Mouse (Mus musculus): ENCODE measurements around the gene AC124502.3. TPM values are rescaled to one million over a fixed set of nuclear protein-coding genes. Genes with fewer than 3 reads are reported as not detected.

AC124502.3 gene
- polyA plus RNA-seq, 1 experiment, result 1.1 TPM

GRCm38 (mm10) chr19:5023621-5024479, 14.8 kb upstream of the AC124502.3 start, which contains the start of gene Slc29a2:
Slc29a2 (plus strand) TSS chr19:5023860.
- WGBS, result under 1% methylated on average over 62 of the region's 62 CpGs
- Histone ChIP-seq H3K27ac (ENCODE audit: control insufficient read depth, insufficient read depth, low read length) (peak within 1 kb of the TSS; percentile 14), H3K4me1 (replicated peaks; ENCODE audit: control insufficient read depth, insufficient read depth, low read length) (peaks cover 9% of the 10 kb centered on the region), H3K4me3 (ENCODE audit: control insufficient read depth, insufficient read depth, low read length) (peak within 1 kb of the TSS; percentile 53), H3K27me3 (ENCODE audit: control insufficient read depth, insufficient read depth, low read length) (no peaks in the 10 kb centered on the region), H3K36me3 (ENCODE audit: control insufficient read depth, insufficient read depth, low read length) (no peaks in the 10 kb centered on the region)
- TF ChIP-seq POLR2A (IDR thresholded peaks at IDR 0.05; ENCODE audit: control insufficient read depth, extremely low read depth, insufficient read depth, low read length, poor library complexity) (peak; percentile 43; the same call in 1 of the 2 replicates), CTCF (IDR thresholded peaks at IDR 0.05; ENCODE audit: borderline replicate concordance, control insufficient read depth, extremely low read depth, insufficient read depth, low read length, poor library complexity) (0 out of 2 replicates have a peak, but pooled peaks have one; percentile 38)
- peak; percentile 85 for DNase-seq

- H3K27me3 ChIP-seq (ENCODE audit: control insufficient read depth, insufficient read depth, low read length), result no peaks in the 10 kb centered on the region
- no peak overlapping the region for H3K4me3 ChIP-seq (ENCODE audit: control insufficient read depth, insufficient read depth, low read length)
- DNase-seq, result no peak
- no peaks in the 10 kb centered on the region for H3K36me3 ChIP-seq (ENCODE audit: control insufficient read depth, insufficient read depth, low read length)
- TF ChIP-seq POLR2A (IDR thresholded peaks at IDR 0.05; ENCODE audit: control insufficient read depth, extremely low read depth, insufficient read depth, low read length, poor library complexity), result no peak
- no peak for TF ChIP-seq CTCF (IDR thresholded peaks at IDR 0.05; ENCODE audit: borderline replicate concordance, control insufficient read depth, extremely low read depth, insufficient read depth, low read length, poor library complexity)
- 96% methylated on average over 8 of the region's 8 CpGs for WGBS
- peaks cover 9% of the 10 kb centered on the region for H3K4me1 ChIP-seq (replicated peaks; ENCODE audit: control insufficient read depth, insufficient read depth, low read length)
- no peak overlapping the region for H3K27ac ChIP-seq (ENCODE audit: control insufficient read depth, insufficient read depth, low read length)
Measured at GRCm38 (mm10) chr19:5026111-5026510, 12.6 kb upstream of the AC124502.3 start.

GRCm38 (mm10) chr19:5032686-5033085, 6.0 kb upstream of the AC124502.3 start:
- TF ChIP-seq CTCF (IDR thresholded peaks at IDR 0.05; ENCODE audit: borderline replicate concordance, control insufficient read depth, extremely low read depth, insufficient read depth, low read length, poor library complexity), result no peak

GRCm38 (mm10) chr19:5036577-5036976, 2.1 kb upstream of the AC124502.3 start:
- no peak for TF ChIP-seq CTCF (IDR thresholded peaks at IDR 0.05; ENCODE audit: borderline replicate concordance, control insufficient read depth, extremely low read depth, insufficient read depth, low read length, poor library complexity)
- no peak for TF ChIP-seq POLR2A (IDR thresholded peaks at IDR 0.05; ENCODE audit: control insufficient read depth, extremely low read depth, insufficient read depth, low read length, poor library complexity)
- Histone ChIP-seq H3K4me3 (ENCODE audit: control insufficient read depth, insufficient read depth, low read length) (no peak overlapping the region), H3K36me3 (ENCODE audit: control insufficient read depth, insufficient read depth, low read length) (no peaks in the 10 kb centered on the region), H3K27ac (ENCODE audit: control insufficient read depth, insufficient read depth, low read length) (no peak overlapping the region), H3K4me1 (replicated peaks; ENCODE audit: control insufficient read depth, insufficient read depth, low read length) (peaks cover 19% of the 10 kb centered on the region), H3K27me3 (ENCODE audit: control insufficient read depth, insufficient read depth, low read length) (no peaks in the 10 kb centered on the region)
- DNase-seq, result no peak
- WGBS, result 89% methylated on average over 4 of the region's 4 CpGs

More at GRCm38 (mm10) chr19:5032686-5033085, 6.0 kb upstream of the AC124502.3 start:
- no peak for DNase-seq
- Histone ChIP-seq H3K27ac (ENCODE audit: control insufficient read depth, insufficient read depth, low read length) (no peak overlapping the region), H3K4me1 (replicated peaks; ENCODE audit: control insufficient read depth, insufficient read depth, low read length) (0 out of 2 replicates have a peak, but pooled peaks cover under 1% of the 10 kb centered on the region), H3K4me3 (ENCODE audit: control insufficient read depth, insufficient read depth, low read length) (no peak overlapping the region), H3K36me3 (ENCODE audit: control insufficient read depth, insufficient read depth, low read length) (no peaks in the 10 kb centered on the region), H3K27me3 (ENCODE audit: control insufficient read depth, insufficient read depth, low read length) (no peaks in the 10 kb centered on the region)
- WGBS, result 90% methylated on average over 3 of the region's 3 CpGs

GRCm38 (mm10) chr19:5037678-5038571, 766 bp upstream of the AC124502.3 start:
- no peak overlapping the region for H3K27ac ChIP-seq (ENCODE audit: control insufficient read depth, insufficient read depth, low read length)
- H3K36me3 ChIP-seq (ENCODE audit: control insufficient read depth, insufficient read depth, low read length), result no peaks in the 10 kb centered on the region
- 11% methylated on average over 32 of the region's 32 CpGs for WGBS
- DNase-seq, result peak; percentile 45
- H3K4me3 ChIP-seq (ENCODE audit: control insufficient read depth, insufficient read depth, low read length), result peak overlapping the region; percentile 60
- H3K4me1 ChIP-seq (replicated peaks; ENCODE audit: control insufficient read depth, insufficient read depth, low read length), result peaks cover 24% of the 10 kb centered on the region
- no peaks in the 10 kb centered on the region for H3K27me3 ChIP-seq (ENCODE audit: control insufficient read depth, insufficient read depth, low read length)
- TF ChIP-seq POLR2A (IDR thresholded peaks at IDR 0.05; ENCODE audit: control insufficient read depth, extremely low read depth, insufficient read depth, low read length, poor library complexity), result no peak
- TF ChIP-seq CTCF (IDR thresholded peaks at IDR 0.05; ENCODE audit: borderline replicate concordance, control insufficient read depth, extremely low read depth, insufficient read depth, low read length, poor library complexity), result no peak

All from thymus, adult 2 months (tissue).